Mouse (Mus musculus): Measurements from ENCODE around the gene Pdpn. TPM values are rescaled to one million over a fixed set of nuclear protein-coding genes. Genes with fewer than 3 reads are reported as not detected.
A peak's percentile ranks its signal among the peaks of the same experiment; 100 is the strongest.

Gene Pdpn
- polyA plus RNA-seq, 1 experiment from 2014 or later, result 25.4 TPM

GRCm38 (mm10) chr4:143277319-143277718, 22.0 kb downstream of the Pdpn start:
- 87% methylated on average over 6 of the region's 6 CpGs for WGBS
- Histone ChIP-seq H3K4me1 (peaks cover 31% of the 10 kb centered on the region), H3K9ac (no peak overlapping the region), H3K27me3 (replicated peaks) (no peaks in the 10 kb centered on the region), H3K36me3 (peaks cover 7% of the 10 kb centered on the region), H3K4me2 (no peak overlapping the region), H3K9me3 (no peaks in the 10 kb centered on the region), H3K4me3 (no peak overlapping the region), H3K27ac (replicated peaks) (no peak overlapping the region)
- ATAC-seq (ENCODE audit: extremely low read depth, insufficient number of reproducible peaks, low FRiP score, low TSS enrichment), result no peak

- ATAC-seq (ENCODE audit: extremely low read depth, insufficient number of reproducible peaks, low FRiP score, low TSS enrichment), result no peak
- no peaks in the 10 kb centered on the region for H3K9me3 ChIP-seq
- H3K27me3 ChIP-seq (replicated peaks), result no peaks in the 10 kb centered on the region
- H3K9ac ChIP-seq, result no peak overlapping the region
- H3K36me3 ChIP-seq, result peaks cover 10% of the 10 kb centered on the region
- no peak overlapping the region for H3K4me2 ChIP-seq
- H3K4me1 ChIP-seq, result 0 out of 2 replicates have a peak, but pooled peaks cover 3% of the 10 kb centered on the region
- 71% methylated on average over 6 of the region's 6 CpGs for WGBS
- H3K27ac ChIP-seq (replicated peaks), result no peak overlapping the region
- no peak overlapping the region for H3K4me3 ChIP-seq
Observed at GRCm38 (mm10) chr4:143271571-143271970, 27.8 kb downstream of the Pdpn start.

DNA sequence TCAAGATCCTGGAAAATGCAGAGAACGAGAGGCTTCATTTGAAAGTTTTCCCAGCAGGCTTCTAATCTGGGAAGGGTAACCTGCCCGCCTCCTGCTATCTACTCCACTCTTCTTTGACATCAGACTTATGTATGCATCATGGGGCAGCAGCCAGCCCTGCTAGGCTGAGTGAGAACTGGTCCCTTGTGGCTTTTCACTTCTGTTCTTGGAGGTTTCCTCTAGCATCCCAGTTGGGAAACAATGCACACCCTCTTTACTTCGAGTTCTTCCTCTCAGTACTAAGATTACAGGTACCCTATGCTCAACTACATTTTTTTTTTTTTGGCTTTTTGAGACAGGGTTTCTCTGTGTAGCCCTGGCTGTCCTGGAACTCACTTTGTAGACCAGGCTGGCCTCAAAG, 28.5 kb downstream of the Pdpn start:
- H3K9me3 ChIP-seq, result no peaks in the 10 kb centered on the region
- H3K4me3 ChIP-seq, result no peak overlapping the region
- no peak overlapping the region for H3K9ac ChIP-seq
- ATAC-seq (ENCODE audit: extremely low read depth, insufficient number of reproducible peaks, low FRiP score, low TSS enrichment), result no peak
- no peaks in the 10 kb centered on the region for H3K27me3 ChIP-seq (replicated peaks)
- H3K4me1 ChIP-seq, result 0 out of 2 replicates have a peak, but pooled peaks cover 3% of the 10 kb centered on the region
- H3K36me3 ChIP-seq, result peaks cover 10% of the 10 kb centered on the region
- H3K4me2 ChIP-seq, result no peak overlapping the region
- 31% methylated on average over 3 of the region's 3 CpGs for WGBS
- no peak overlapping the region for H3K27ac ChIP-seq (replicated peaks)

- Histone ChIP-seq H3K27ac (replicated peaks) (no peak overlapping the region), H3K4me3 (no peak overlapping the region), H3K27me3 (replicated peaks) (no peaks in the 10 kb centered on the region), H3K9me3 (no peaks in the 10 kb centered on the region), H3K4me2 (no peak overlapping the region), H3K4me1 (peaks cover 5% of the 10 kb centered on the region; the same call in 1 of the 2 replicates), H3K9ac (no peak overlapping the region), H3K36me3 (no peaks in the 10 kb centered on the region)
- 76% methylated on average over 12 of the region's 12 CpGs for WGBS
- no peak for ATAC-seq (ENCODE audit: extremely low read depth, insufficient number of reproducible peaks, low FRiP score, low TSS enrichment)
Observed at GRCm38 (mm10) chr4:143262696-143263095, 36.7 kb downstream of the Pdpn start.

GRCm38 (mm10) chr4:143259718-143260349, 39.5 kb downstream of the Pdpn start:
- Histone ChIP-seq H3K27me3 (replicated peaks) (no peaks in the 10 kb centered on the region), H3K36me3 (no peaks in the 10 kb centered on the region), H3K4me1 (peaks cover 5% of the 10 kb centered on the region; the same call in 1 of the 2 replicates), H3K4me2 (no peak overlapping the region), H3K9ac (no peak overlapping the region), H3K4me3 (no peak overlapping the region), H3K27ac (replicated peaks) (no peak overlapping the region), H3K9me3 (no peaks in the 10 kb centered on the region)
- no peak for ATAC-seq (ENCODE audit: extremely low read depth, insufficient number of reproducible peaks, low FRiP score, low TSS enrichment)
- 44% methylated on average over 7 of the region's 8 CpGs for WGBS

DNA sequence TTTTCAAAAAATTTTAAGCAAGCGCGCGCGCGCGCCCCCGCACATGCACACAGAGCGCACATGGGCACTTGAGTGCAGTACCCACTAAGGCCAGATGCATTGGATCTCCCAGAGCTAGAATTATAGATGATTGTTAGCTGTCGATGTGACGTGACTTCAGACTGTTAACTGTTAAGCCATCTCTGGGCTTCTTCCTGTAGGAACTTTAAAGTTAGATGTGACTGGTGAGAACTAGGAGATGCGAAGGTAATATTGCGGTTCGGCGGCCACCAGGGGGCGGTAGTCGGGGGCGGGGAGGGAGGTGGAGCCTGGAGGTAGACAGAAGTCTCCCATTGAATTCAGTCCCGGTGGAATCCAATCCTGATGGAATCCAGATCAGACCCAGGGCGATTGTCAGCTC, 40.8 kb downstream of the Pdpn start:
- Histone ChIP-seq H3K27me3 (replicated peaks) (no peaks in the 10 kb centered on the region), H3K4me1 (peaks cover 5% of the 10 kb centered on the region; the same call in 1 of the 2 replicates), H3K4me3 (no peak overlapping the region), H3K9ac (no peak overlapping the region), H3K4me2 (peak overlapping the region; percentile 52), H3K9me3 (no peaks in the 10 kb centered on the region), H3K27ac (replicated peaks) (no peak overlapping the region), H3K36me3 (no peaks in the 10 kb centered on the region)
- no peak for ATAC-seq (ENCODE audit: extremely low read depth, insufficient number of reproducible peaks, low FRiP score, low TSS enrichment)
- WGBS, result 28% methylated on average over 19 of the region's 19 CpGs

DNA sequence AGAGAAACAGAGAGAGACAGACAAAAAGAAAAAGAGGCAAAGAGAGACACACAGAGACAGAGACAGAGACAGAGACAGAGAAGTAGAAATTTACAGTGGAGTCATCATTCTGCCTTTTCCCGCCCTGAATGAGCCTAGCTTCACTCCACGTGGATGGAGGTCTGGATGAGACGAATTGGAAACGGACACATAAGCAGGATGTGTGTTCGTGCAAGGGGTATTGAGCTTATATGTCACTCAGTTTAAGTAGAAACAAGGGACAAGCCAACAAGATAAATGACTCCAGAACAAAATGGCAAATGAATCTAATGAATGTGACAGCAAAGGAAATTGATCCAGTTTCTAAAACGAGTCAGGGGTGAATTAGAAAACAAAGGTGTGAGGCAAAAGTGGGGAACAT, 41.4 kb downstream of the Pdpn start:
- peak overlapping the region; percentile 52 for H3K4me2 ChIP-seq
- 49% methylated on average over 6 of the region's 6 CpGs for WGBS
- H3K27me3 ChIP-seq (replicated peaks), result no peaks in the 10 kb centered on the region
- H3K9ac ChIP-seq, result no peak overlapping the region
- no peaks in the 10 kb centered on the region for H3K36me3 ChIP-seq
- no peak overlapping the region for H3K4me3 ChIP-seq
- ATAC-seq (ENCODE audit: extremely low read depth, insufficient number of reproducible peaks, low FRiP score, low TSS enrichment), result no peak
- H3K9me3 ChIP-seq, result peaks cover 3% of the 10 kb centered on the region; the same call in 1 of the 2 replicates
- peaks cover 5% of the 10 kb centered on the region; the same call in 1 of the 2 replicates for H3K4me1 ChIP-seq
- H3K27ac ChIP-seq (replicated peaks), result no peak overlapping the region

DNA sequence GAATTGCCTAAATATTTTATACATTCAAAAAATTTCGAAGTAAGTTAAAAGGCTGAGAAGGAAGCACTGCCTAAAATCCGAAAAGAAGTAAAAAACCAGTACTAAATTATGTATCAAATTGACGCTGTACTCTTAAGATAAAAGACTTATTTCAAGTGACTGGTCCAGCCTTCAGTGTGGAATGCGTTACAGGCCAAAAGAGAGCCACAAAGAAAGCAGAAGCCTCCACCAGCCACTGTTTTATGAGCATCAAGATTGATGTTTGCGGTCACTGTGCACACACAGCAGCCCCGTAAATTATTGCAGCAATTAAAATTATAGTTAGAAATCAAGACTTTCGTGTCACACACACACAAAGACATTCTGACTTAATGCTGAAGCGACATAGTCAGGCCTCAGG, 43.8 kb downstream of the Pdpn start:
- Histone ChIP-seq H3K4me2 (no peak overlapping the region), H3K36me3 (no peaks in the 10 kb centered on the region), H3K9ac (no peak overlapping the region), H3K4me1 (peaks cover 5% of the 10 kb centered on the region; the same call in 1 of the 2 replicates), H3K27me3 (replicated peaks) (no peaks in the 10 kb centered on the region), H3K9me3 (peaks cover 3% of the 10 kb centered on the region; the same call in 1 of the 2 replicates), H3K4me3 (no peak overlapping the region), H3K27ac (replicated peaks) (no peak overlapping the region)
- WGBS, result 65% methylated on average over 8 of the region's 8 CpGs
- ATAC-seq (ENCODE audit: extremely low read depth, insufficient number of reproducible peaks, low FRiP score, low TSS enrichment), result no peak

DNA sequence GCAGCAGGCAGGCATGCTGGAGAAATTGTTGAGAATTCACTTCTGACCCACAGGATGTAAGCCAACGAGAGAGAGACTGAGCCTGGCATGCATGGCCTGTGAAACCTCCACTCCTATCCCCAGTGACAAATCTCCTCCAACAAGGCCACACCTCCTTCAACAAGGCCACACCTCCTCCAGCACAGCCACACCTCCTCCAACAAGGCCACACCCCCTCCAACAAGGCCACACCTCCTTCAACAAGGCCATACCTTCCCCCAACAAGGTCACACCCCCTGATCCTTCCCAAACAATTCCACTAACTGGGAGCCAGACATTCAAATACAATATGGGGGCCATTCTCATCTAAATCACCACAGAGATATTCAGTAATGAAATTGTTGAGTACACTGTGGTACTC, 46.0 kb downstream of the Pdpn start:
- no peaks in the 10 kb centered on the region for H3K4me1 ChIP-seq
- no peak overlapping the region for H3K27ac ChIP-seq (replicated peaks)
- no peak overlapping the region for H3K4me2 ChIP-seq
- no peak overlapping the region for H3K4me3 ChIP-seq
- no peak overlapping the region for H3K9ac ChIP-seq
- no peak for ATAC-seq (ENCODE audit: extremely low read depth, insufficient number of reproducible peaks, low FRiP score, low TSS enrichment)
- H3K36me3 ChIP-seq, result no peaks in the 10 kb centered on the region
- H3K27me3 ChIP-seq (replicated peaks), result no peaks in the 10 kb centered on the region
- peaks cover 3% of the 10 kb centered on the region; the same call in 1 of the 2 replicates for H3K9me3 ChIP-seq
- 71% methylated on average over 1 of the region's 1 CpGs for WGBS

GRCm38 (mm10) chr4:143248050-143248449, 51.3 kb downstream of the Pdpn start:
- Histone ChIP-seq H3K9me3 (no peaks in the 10 kb centered on the region), H3K36me3 (no peaks in the 10 kb centered on the region), H3K27ac (replicated peaks) (no peak overlapping the region), H3K4me2 (no peak overlapping the region), H3K27me3 (replicated peaks) (no peaks in the 10 kb centered on the region), H3K9ac (no peak overlapping the region), H3K4me1 (no peaks in the 10 kb centered on the region), H3K4me3 (no peak overlapping the region)
- ATAC-seq (ENCODE audit: extremely low read depth, insufficient number of reproducible peaks, low FRiP score, low TSS enrichment), result no peak
- 74% methylated on average over 5 of the region's 5 CpGs for WGBS

- Histone ChIP-seq H3K27ac (replicated peaks) (no peak overlapping the region), H3K4me1 (peaks cover 5% of the 10 kb centered on the region; the same call in 1 of the 2 replicates), H3K4me2 (no peak overlapping the region), H3K9me3 (no peaks in the 10 kb centered on the region), H3K36me3 (no peaks in the 10 kb centered on the region), H3K27me3 (replicated peaks) (no peaks in the 10 kb centered on the region), H3K4me3 (no peak overlapping the region), H3K9ac (no peak overlapping the region)
- 76% methylated on average over 9 of the region's 9 CpGs for WGBS
- ATAC-seq (ENCODE audit: extremely low read depth, insufficient number of reproducible peaks, low FRiP score, low TSS enrichment), result no peak
Observed at GRCm38 (mm10) chr4:143241294-143241693, 58.1 kb downstream of the Pdpn start.

- no peaks in the 10 kb centered on the region for H3K27me3 ChIP-seq (replicated peaks)
- ATAC-seq (ENCODE audit: extremely low read depth, insufficient number of reproducible peaks, low FRiP score, low TSS enrichment), result no peak
- no peak overlapping the region for H3K9ac ChIP-seq
- H3K4me3 ChIP-seq, result no peak overlapping the region
- 80% methylated on average over 9 of the region's 9 CpGs for WGBS
- peaks cover under 1% of the 10 kb centered on the region; the same call in 1 of the 2 replicates for H3K9me3 ChIP-seq
- no peak overlapping the region for H3K4me2 ChIP-seq
- peaks cover 5% of the 10 kb centered on the region; the same call in 1 of the 2 replicates for H3K4me1 ChIP-seq
- H3K36me3 ChIP-seq, result no peaks in the 10 kb centered on the region
- H3K27ac ChIP-seq (replicated peaks), result no peak overlapping the region
Observed at GRCm38 (mm10) chr4:143239615-143240201, 59.7 kb downstream of the Pdpn start.

Data from heart, embryonic 13.5 days (tissue).